Mouse (Mus musculus) limb, embryonic 11.5 days (tissue): ENCODE data around the gene Nme3. TPM values are rescaled to one million over a fixed set of nuclear protein-coding genes. Genes with fewer than 3 reads are reported as not detected.
"Not testable (repeated sequence)": the region's sequence is repeated elsewhere in the genome, so short reads cannot be mapped to it uniquely, and the experiment has no call there.

Experiments
- ATAC-seq: fragments of 200-750 bp; cut with Nextera tagmentation; 2 replicates; pipeline ENCODE4 v1.8.0; 2017; ENCODE audit warnings: low read depth; ENCODE audit not compliant: insufficient number of reproducible peaks, low FRiP score, low TSS enrichment
- DNase-seq: peaks from one replicate; pipeline ENCODE4 v3.0.0-alpha.2; 2015; ENCODE audit warnings: low spot score
- H3K27ac ChIP-seq: fragments of 300-500 bp; sonication (generic); replicated peaks from 2 replicates; pipeline ENCODE4 v1.5.1; 2014; ENCODE audit warnings: low read depth, mild to moderate bottlenecking, low read length
- H3K27me3 ChIP-seq: fragments of 300-500 bp; sonication (generic); 2 replicates; pipeline ENCODE4 v1.6.1; 2014; ENCODE audit warnings: mild to moderate bottlenecking, low read length, mixed read lengths; ENCODE audit not compliant: control insufficient read depth, insufficient read depth
- H3K36me3 ChIP-seq: fragments of 300-500 bp; sonication (generic); 2 replicates; pipeline ENCODE4 v1.6.1; 2014; ENCODE audit warnings: mild to moderate bottlenecking, low read length, moderate library complexity, mixed read lengths; ENCODE audit not compliant: control insufficient read depth, insufficient read depth
- H3K4me1 ChIP-seq: fragments of 300-500 bp; sonication (generic); 2 replicates; pipeline ENCODE4 v1.6.1; 2014; ENCODE audit warnings: low read length, mixed read lengths; ENCODE audit not compliant: control insufficient read depth, insufficient read depth
- H3K4me2 ChIP-seq: fragments of 300-500 bp; sonication (generic); 2 replicates; pipeline ENCODE4 v1.6.1; 2014; ENCODE audit warnings: low read depth, mild to moderate bottlenecking, moderate library complexity; ENCODE audit not compliant: severe bottlenecking
- H3K4me3 ChIP-seq: fragments of 300-500 bp; sonication (generic); 2 replicates; pipeline ENCODE4 v1.5.1; 2014; ENCODE audit warnings: low read depth, low read length
- H3K9ac ChIP-seq: fragments of 300-500 bp; sonication (generic); 2 replicates; pipeline ENCODE4 v1.6.1; 2014; ENCODE audit warnings: mild to moderate bottlenecking, low read length
- H3K9me3 ChIP-seq: fragments of 300-500 bp; sonication (generic); 2 replicates; pipeline ENCODE4 v1.6.1; 2016; ENCODE audit warnings: low read length; ENCODE audit not compliant: control insufficient read depth
- WGBS: fragments of 180-500 bp; shearing (Covaris S2); extraction: QIAGEN DNeasy Blood & Tissue Kit; methylation state at CpG from one replicate; pipeline ENCODE4 v1.1.7; 2014; 5-methylcytosine and 5-hydroxymethylcytosine counted together
- polyA plus RNA-seq: library from polyadenylated mRNA; unstranded; fragments of >200 nt; fragmentation: Nextera tagmentation; extraction: Ambion mirVana; gene quantifications from 2 replicates; pipeline ENCODE4 v1.2.1, GENCODE M21; 2014

The Nme3 gene
- polyA plus RNA-seq, 1 experiment from 2014 or later, result 53.0 TPM

DNA sequence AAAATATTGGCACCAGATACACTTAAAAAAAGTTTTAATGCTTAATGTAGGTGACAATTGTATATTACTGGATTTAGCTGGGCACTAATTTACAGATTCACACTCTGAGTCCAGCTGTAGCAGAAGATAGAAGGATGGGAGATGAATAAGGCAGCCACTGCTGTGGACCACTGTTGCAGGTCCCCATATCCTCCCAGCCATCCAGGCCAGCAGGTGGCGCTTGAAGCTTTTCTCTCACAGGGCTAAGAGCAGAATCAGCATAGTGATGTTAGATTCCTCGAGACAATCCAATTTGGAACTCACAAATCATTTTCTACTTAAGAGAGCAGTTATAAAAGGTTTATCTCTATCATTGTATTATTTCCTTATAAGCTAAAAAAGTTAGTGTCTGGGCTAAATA, 46.2 kb downstream of the Nme3 start:
- DNase-seq, H3K4me3 ChIP-seq, H3K9ac ChIP-seq, H3K27me3 ChIP-seq, ATAC-seq, H3K4me1 ChIP-seq, H3K9me3 ChIP-seq, H3K27ac ChIP-seq, H3K4me2 ChIP-seq: not testable (repeated sequence)
- WGBS, result 19% methylated on average over 2 of the region's 2 CpGs
- peaks cover 13% of the 10 kb centered on the region for H3K36me3 ChIP-seq

DNA sequence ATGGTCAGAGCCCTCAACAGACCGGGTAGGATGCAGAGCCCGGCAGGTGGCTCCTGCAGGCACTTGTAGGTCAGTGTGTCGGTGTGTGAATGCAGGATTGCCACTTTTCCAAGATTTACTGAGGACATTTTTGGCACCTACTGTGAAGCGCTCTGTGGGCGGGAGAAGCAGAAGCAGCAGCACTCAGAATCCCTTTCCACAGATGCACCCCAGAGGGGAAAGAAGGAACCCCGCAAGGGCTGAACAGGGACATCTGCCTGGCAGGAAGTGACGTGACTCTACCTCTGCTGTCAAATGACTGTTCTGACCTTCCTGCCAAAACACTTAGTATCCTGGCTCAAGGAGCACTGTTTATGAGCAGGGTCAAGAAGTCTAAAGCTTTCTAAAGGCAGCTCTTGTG, 46.7 kb downstream of the Nme3 start:
- Histone ChIP-seq H3K9me3 (no peaks in the 10 kb centered on the region), H3K4me3 (no peak overlapping the region), H3K4me1 (no peaks in the 10 kb centered on the region), H3K4me2 (no peak overlapping the region), H3K9ac (no peak overlapping the region), H3K27ac (no peak overlapping the region), H3K27me3 (no peaks in the 10 kb centered on the region), H3K36me3 (peaks cover 17% of the 10 kb centered on the region)
- DNase-seq (no peak), ATAC-seq (no peak)
- 88% methylated on average over 7 of the region's 7 CpGs for WGBS

DNA sequence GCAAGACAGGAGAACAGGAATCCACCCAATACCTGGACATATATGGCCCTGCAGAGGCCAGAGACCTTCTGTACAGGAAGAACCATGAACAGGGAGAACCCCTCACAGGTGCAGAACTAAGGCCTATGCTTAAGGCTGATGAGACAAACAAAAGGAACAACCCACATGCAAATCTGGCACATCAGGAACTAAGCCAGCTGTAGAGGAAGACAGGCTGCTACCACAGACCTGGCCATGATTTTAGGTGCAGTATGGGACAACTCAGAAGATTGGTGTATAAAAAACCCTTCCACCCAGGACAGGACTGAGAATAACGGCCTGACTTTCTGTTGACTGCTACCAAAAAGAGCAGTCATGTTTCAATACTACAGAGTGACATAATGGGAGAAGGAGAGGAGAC, 47.3 kb downstream of the Nme3 start:
- not testable (repeated sequence) for H3K9ac ChIP-seq, H3K27ac ChIP-seq, H3K4me3 ChIP-seq, ATAC-seq, H3K9me3 ChIP-seq, DNase-seq, H3K4me1 ChIP-seq, H3K4me2 ChIP-seq, H3K27me3 ChIP-seq
- peaks cover 17% of the 10 kb centered on the region for H3K36me3 ChIP-seq
- 93% methylated on average over 1 of the region's 1 CpGs for WGBS

Other genes with a start within 250 kb of the Nme3 start
- 59.3 and 60.4 TPM in 2 replicates for gene Slc9a3r2, start 246.2 kb upstream of the Nme3 start, polyA plus RNA-seq
- gene Npw, start 238.0 kb upstream of the Nme3 start, polyA plus RNA-seq, result 0.31 and 0.54 TPM in 2 replicates
- gene Zfp598, start 226.8 kb upstream of the Nme3 start, polyA plus RNA-seq, result 36.3 and 42.0 TPM in 2 replicates
- 6.6 and 6.9 TPM in 2 replicates for gene Syngr3, start 206.5 kb upstream of the Nme3 start, polyA plus RNA-seq
- gene Gfer, start 200.3 kb upstream of the Nme3 start, polyA plus RNA-seq, result 53.0 and 63.3 TPM in 2 replicates
- 1.5 and 1.7 TPM in 2 replicates for gene Noxo1, start 200.3 kb upstream of the Nme3 start, polyA plus RNA-seq
- gene Tbl3, start 188.8 kb upstream of the Nme3 start, polyA plus RNA-seq, result 120 and 121 TPM in 2 replicates
- 0.16 TPM in 1 of 2 replicates, not detected in the other for gene Rnf151, start 178.4 kb upstream of the Nme3 start, polyA plus RNA-seq
- gene Rps2, start 178.4 kb upstream of the Nme3 start, polyA plus RNA-seq, result 1,548 and 1,633 TPM in 2 replicates
- gene Ndufb10, start 172.0 kb upstream of the Nme3 start, polyA plus RNA-seq, result 211 and 216 TPM in 2 replicates
- gene Rpl3l, start 168.7 kb upstream of the Nme3 start, polyA plus RNA-seq, result not detected in 2 replicates
- 24.9 and 27.0 TPM in 2 replicates for gene Msrb1, start 159.9 kb upstream of the Nme3 start, polyA plus RNA-seq
- gene Hs3st6, start 143.5 kb upstream of the Nme3 start, polyA plus RNA-seq, result 3.1 and 3.4 TPM in 2 replicates
- not detected in 2 replicates for gene Meiob, start 92.2 kb upstream of the Nme3 start, polyA plus RNA-seq
- 27.2 and 28.8 TPM in 2 replicates for gene Hagh, start 56.4 kb upstream of the Nme3 start, polyA plus RNA-seq
- gene Fahd1, start 46.1 kb upstream of the Nme3 start, polyA plus RNA-seq, result 16.6 and 18.5 TPM in 2 replicates
- 0.24 and 0.47 TPM in 2 replicates for gene Igfals, start 30.5 kb upstream of the Nme3 start, polyA plus RNA-seq
- 65.1 and 66.0 TPM in 2 replicates for gene Nubp2, start 10.2 kb upstream of the Nme3 start, polyA plus RNA-seq
- gene Spsb3, start 9.9 kb upstream of the Nme3 start, polyA plus RNA-seq, result 36.8 and 42.1 TPM in 2 replicates
- gene Eme2, start 1.4 kb upstream of the Nme3 start, polyA plus RNA-seq, result 20.5 and 20.8 TPM in 2 replicates
- gene Mrps34, start 1.4 kb upstream of the Nme3 start, polyA plus RNA-seq, result 82.3 and 84.8 TPM in 2 replicates
- gene Mapk8ip3, start 40.5 kb downstream of the Nme3 start, polyA plus RNA-seq, result 31.0 and 32.0 TPM in 2 replicates
- 201 and 259 TPM in 2 replicates for gene Jpt2, start 64.2 kb downstream of the Nme3 start, polyA plus RNA-seq
- 13.0 and 14.6 TPM in 2 replicates for gene Cramp1l, start 119.3 kb downstream of the Nme3 start, polyA plus RNA-seq
- 21.0 and 24.0 TPM in 2 replicates for gene Ift140, start 119.6 kb downstream of the Nme3 start, polyA plus RNA-seq
- gene Tmem204, start 187.1 kb downstream of the Nme3 start, polyA plus RNA-seq, result 9.7 and 10.8 TPM in 2 replicates
- 28.8 and 35.8 TPM in 2 replicates for gene Telo2, start 219.5 kb downstream of the Nme3 start, polyA plus RNA-seq
- 0.17 TPM in 1 of 2 replicates, not detected in the other for gene Ptx4, start 224.3 kb downstream of the Nme3 start, polyA plus RNA-seq
- 20.6 and 21.0 TPM in 2 replicates for gene Clcn7, start 236.9 kb downstream of the Nme3 start, polyA plus RNA-seq